Mouse (Mus musculus) thymus, postnatal 10 days (tissue): ENCODE results near the gene Chd8.

ENCODE experiments used
- DNase-seq, 2 experiments: peaks; one replicate each; pipeline ENCODE4 v3.0.0; 2021; ENCODE audit warnings: low spot score in 2 of 2

The Chd8 gene

DNA sequence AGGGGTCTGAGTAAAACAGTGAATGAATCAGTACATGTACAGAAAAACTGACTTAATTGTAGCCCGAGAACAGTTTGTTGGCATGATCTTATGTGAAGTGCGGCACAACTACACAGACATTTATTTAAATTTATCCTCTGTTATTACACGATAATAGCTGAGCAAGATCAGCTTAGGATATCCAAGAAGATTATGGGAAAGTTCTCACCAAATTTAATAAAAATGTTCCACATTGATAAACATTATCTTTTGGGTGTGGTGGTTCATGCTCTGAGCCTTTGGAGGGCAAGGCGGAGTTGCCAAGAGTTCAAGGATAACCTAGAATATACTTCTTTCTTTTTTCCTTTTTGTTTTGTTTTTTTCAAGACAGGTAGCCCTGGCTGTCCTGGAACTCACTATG, 58.2 kb downstream of the Chd8 start:
- DNase-seq, result no peak

DNA sequence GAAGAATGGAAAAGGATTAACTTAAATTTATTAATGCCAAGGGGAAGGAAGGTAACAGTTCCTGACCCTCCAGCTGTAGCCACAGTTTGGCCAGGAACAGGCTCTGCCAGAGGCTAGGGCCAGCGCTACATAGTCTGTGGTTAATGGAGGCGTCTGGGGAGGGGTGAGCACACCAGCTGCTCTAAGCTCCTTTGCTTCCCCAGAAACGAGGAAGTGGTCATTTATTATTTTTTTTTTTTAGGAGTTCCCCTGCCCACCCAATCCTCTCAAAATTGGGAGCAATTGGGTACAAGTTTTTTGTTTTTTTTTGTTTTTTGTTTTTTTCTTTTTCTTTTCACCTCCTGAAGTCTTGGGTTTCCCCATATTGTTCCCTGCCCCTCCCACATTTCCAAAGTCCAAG, 59.4 kb downstream of the Chd8 start:
- DNase-seq, result no peak

DNA sequence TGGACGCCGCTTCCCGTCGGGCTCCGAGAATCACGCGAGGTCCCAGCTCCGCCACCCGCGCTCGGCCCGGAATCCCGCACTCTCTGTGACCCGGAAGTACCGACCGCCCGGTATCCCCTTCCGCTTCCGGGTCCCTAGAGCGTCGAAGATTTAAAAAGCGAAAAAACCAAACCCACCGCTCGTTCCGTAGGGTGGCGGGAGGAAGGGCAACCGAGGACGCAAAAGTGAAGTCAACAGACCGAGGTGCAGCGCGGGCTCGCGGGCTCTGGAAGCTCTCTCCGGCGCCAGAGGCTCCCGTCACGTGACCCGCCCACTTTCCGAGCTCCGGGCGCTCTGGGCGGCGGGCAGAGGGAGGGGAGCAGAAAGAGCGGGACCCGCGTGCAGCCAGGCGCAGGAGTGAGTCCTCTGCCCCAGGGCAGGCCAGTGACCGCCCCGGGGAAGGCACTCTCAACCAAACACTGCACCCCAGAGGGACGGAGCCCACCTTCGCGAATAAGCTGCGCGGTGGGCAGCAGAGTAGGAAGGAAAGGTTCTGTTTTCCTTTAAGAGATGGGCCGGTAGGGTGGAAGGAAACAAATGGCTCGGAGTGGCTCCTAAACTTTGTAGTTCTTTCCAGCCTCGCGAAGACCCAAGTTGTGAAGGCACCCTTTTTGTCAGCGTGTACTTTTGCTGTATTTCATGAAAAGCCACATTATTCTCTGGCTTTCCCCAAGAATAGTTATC, 60.3 kb downstream of the Chd8 start, which contains the start of gene Supt16:
TSS of gene Supt16 (minus strand) at position 261 of the 723 bp plus-strand sequence.
- DNase-seq, result peak; percentile 71 to 77

DNA sequence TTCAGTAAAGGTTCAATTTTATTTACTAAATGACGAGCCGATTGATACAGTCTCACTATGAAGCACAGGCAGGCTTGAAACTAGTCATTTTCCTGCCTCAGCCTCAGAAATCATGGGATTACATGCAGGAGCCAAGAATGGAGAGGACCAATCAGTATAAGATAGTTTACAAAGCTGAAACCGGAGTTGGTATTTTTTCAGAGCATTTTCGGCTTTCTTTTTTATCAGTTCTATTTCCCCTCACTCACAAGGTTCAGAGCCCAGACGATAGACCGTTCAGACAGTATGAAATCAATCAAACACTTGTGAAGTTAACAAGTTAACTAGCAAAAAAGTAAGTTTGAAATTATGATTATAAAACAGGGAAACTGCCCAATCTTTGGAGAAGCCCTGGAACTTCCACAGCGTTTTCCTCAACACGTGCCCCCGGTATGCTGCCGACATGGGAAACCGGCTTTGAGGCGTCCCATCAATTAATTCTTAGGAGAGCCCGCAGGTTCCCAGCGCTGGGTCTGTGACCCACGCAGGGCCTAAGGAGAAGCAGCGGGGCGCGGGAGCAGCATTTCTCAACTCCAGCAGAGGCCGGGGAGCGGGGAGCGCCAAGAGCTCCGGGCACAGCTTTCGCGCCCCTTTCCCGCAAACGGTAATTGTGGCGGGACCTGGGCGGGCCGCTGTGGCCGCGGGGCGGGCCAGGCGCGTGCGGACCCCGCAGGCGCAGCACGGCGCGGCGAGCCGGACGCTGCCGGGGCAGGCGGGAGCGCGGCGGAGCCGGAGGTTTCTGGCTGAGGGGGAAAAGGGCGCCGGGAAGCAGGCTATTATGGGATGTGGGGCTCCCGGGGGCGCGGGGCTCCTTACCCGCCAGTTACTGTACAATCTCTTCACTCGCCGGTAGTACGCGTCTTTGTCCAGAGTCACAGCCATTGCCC, 61.1 kb downstream of the Chd8 start:
- DNase-seq, result peak; percentile 12 to 16

DNA sequence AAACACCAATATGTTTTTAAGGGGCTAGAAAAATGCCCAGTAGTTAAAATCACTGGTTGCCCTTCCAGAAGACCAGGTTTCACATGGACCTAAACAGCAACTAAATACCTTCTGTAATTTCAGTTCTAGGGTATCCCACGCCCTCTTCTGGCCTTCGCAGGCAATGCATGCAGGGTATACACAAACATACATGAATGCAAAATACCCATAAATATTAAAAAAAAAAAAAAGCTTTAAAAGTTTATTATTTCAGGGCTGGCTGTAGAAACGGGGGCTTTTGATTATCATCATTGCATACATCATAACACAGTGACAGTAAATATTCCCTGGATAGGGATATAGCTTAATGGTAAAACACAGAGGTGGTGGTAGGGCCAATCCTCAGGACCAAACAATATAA, 61.9 kb downstream of the Chd8 start:
- peak; percentile 24 to 59 for DNase-seq

GRCm38 (mm10) chr14:52190740-52191359, 66.7 kb downstream of the Chd8 start:
- peak in 1 of 2 experiments; percentile 58 for DNase-seq

DNA sequence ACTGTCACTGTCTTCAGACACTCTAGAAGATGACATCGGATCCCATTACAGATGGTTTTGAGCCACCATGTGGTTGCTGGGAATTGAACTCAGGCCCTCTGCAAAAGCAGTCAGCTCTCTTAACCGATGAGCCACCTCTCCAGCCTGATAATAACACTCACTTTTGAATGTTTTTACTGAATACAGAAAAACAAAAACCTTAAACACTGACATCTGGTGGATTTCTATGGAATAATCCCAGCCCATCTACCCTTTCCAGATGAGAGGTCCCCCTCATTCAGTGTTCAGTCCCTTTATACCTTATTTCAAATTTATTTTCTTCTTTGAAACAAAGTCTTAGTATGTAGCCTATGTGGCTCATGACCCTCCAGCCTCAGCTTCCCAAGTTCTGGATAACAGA, 68.1 kb downstream of the Chd8 start:
- no peak for DNase-seq

DNA sequence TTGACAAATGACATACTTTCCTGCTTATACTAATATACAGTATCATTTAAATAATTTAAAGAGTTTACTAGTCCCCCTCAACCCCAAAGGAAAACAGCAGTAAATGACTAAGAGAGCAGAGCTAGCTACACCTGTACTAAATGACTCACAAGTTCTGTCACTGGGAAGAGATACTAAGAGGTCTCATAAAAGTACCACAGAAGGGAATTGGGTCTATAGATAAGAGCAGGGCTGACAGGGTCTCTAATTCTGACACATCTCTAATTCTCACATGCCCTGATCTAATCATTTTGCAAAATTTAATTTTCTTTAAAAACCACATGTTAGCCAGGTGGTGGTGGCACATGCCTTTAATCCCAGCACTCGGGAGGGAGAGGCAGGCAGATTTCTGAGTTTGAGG, 68.8 kb downstream of the Chd8 start:
- DNase-seq, result no peak

DNA sequence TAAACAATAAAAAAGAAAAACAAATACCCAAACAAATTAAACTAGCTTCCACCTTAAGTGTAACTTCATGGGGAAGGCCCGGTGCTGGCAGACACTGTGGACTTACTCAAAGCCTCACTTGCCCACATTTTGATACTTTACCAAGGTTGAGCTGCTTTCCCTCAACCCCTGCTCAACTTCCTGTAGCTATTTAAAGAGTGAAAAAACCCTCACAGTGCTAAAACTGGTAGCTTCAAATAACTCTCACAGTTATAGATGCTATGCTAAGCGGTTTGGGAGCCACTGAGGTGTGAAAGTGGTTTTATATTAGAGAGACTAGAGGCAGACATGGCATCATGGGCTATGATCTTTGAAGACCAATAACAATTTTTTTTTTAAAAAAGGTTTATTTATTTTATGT, 91.0 kb downstream of the Chd8 start:
- DNase-seq, result no peak

GRCm38 (mm10) chr14:52160911-52161310, 96.7 kb downstream of the Chd8 start:
- no peak for DNase-seq

DNA sequence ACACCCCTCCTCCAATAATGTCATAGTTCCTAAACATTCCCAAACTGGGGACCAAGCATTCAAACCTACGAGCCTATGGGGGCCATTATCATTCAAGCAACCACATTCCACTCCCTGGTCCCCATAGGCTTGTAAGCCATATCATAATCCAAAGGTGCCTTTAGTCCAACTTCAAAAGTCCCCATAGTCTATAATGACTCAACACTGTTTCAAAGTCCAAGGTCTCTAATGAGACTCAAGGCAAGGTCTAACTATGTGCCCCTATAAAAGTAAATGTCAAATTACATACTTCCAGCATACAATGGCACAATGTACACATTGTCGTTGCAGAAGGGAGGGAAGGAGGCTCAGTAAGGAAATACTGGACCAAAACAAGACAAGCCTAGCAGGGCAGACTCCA, 102.6 kb downstream of the Chd8 start:
- DNase-seq, result no peak

DNA sequence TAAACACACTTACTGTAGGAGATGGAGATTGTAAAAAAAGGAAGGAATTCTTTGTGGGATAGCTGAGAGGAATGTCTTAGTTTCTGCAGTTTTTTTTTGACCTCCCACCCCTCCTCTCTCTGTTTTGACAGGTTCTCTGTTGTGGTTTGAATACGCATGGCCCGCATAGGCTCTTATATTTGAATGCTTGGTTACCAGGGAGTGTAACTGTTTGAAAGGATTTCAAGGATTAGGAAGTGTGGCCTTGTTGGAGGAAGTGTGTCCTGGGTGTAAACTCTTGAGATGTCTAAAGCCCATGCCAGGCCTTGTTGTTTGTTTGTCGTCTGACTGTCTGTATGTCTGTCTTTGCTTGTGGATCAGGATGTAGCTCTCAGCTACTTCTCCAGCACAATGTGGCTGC, 105.0 kb downstream of the Chd8 start:
- no peak for DNase-seq

DNA sequence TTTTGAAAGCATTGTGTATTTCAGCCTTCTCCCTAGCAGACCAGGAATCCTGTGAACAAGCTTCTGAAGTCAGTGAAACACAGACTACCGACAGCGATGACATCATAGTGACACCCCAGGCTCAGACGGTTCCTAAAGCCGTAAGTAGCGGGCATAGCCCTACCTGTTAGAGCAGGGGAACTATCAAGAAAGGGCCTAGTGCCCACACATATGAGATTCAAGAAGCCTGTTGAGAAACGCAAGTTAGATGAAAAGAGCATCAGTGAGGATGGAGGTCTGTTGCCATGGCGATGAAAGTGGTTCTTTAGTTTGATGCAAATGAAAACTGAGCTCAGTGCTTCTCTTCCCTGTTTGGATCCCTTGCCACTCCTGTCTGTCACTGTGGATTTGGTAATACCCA, 105.4 kb downstream of the Chd8 start:
- DNase-seq, result no peak

GRCm38 (mm10) chr14:52149888-52150287, 107.7 kb downstream of the Chd8 start:
- DNase-seq, result no peak
